Mouse (Mus musculus): ENCODE results near the gene Fgl2. TPM values are rescaled to one million over a fixed set of nuclear protein-coding genes. Genes with fewer than 3 reads are reported as not detected.
A peak's percentile ranks its signal among the peaks of the same experiment; 100 is the strongest.
"Not testable (repeated sequence)": the region's sequence is repeated elsewhere in the genome, so short reads cannot be mapped to it uniquely, and the experiment has no call there.

The Fgl2 gene
- polyA plus RNA-seq (2015; fragmentation: Nextera tagmentation; extraction: Ambion mirVana): 30.4 and 35.5 TPM in 2 replicates

DNA sequence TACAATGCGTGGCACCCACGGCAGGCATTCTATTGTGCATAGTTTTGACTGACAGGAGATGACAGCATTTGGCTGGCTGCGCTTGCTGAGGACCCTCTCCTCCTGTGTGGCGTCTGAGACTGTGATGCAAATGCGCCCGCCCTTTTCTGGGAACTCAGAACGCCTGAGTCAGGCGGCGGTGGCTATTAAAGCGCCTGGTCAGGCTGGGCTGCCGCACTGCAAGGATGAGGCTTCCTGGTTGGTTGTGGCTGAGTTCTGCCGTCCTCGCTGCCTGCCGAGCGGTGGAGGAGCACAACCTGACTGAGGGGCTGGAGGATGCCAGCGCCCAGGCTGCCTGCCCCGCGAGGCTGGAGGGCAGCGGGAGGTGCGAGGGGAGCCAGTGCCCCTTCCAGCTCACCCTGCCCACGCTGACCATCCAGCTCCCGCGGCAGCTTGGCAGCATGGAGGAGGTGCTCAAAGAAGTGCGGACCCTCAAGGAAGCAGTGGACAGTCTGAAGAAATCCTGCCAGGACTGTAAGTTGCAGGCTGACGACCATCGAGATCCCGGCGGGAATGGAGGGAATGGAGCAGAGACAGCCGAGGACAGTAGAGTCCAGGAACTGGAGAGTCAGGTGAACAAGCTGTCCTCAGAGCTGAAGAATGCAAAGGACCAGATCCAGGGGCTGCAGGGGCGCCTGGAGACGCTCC lies at the start of gene Fgl2:
Fgl2 (plus strand) TSS at position 150 of the 687 bp plus-strand sequence.
- Histone ChIP-seq H3K4me2 (peak within 1 kb of the TSS; percentile 93), H3K9ac (peak within 1 kb of the TSS; percentile 78), H3K27me3 (no peaks in the 10 kb centered on the region), H3K27ac (peak within 1 kb of the TSS; percentile 84), H3K4me3 (peak within 1 kb of the TSS; percentile 67), H3K9me3 (replicated peaks) (no peaks in the 10 kb centered on the region), H3K36me3 (no peaks in the 10 kb centered on the region), H3K4me1 (replicated peaks) (peaks cover 13% of the 10 kb centered on the region)
- ATAC-seq (replicated peaks; ENCODE audit: insufficient number of reproducible peaks, insufficient read depth, low FRiP score, low read depth): peak; percentile 85
- WGBS: 4% methylated on average over 31 of the region's 31 CpGs

DNA sequence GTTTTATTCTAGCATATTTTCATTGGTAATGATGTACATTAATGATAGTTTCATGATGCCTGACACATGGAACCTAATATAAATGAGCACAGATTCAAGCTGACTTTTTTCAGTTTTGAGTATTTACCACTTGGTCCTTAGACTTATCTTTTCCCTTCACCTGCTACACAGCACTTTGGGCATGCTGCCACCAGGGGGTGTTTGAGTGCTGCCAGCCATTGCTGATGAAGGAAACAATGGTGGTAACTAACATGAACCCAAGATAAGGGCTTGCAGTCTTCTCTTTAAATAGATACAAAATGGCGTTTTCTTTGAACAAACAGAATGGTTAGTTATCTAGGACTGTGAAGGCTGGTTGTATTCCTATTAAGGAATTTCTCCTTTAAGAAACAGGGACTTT lies 45.9 kb upstream of the Fgl2 start:
- ATAC-seq (replicated peaks; ENCODE audit: insufficient number of reproducible peaks, insufficient read depth, low FRiP score, low read depth): no peak
- WGBS: 11% methylated on average over 1 of the region's 1 CpGs
- Histone ChIP-seq H3K36me3 (no peaks in the 10 kb centered on the region), H3K27me3 (no peaks in the 10 kb centered on the region), H3K4me3 (no peak overlapping the region), H3K4me1 (replicated peaks) (peaks cover 34% of the 10 kb centered on the region), H3K9ac (no peak overlapping the region), H3K4me2 (no peak overlapping the region), H3K9me3 (replicated peaks) (no peaks in the 10 kb centered on the region), H3K27ac (no peak overlapping the region)

DNA sequence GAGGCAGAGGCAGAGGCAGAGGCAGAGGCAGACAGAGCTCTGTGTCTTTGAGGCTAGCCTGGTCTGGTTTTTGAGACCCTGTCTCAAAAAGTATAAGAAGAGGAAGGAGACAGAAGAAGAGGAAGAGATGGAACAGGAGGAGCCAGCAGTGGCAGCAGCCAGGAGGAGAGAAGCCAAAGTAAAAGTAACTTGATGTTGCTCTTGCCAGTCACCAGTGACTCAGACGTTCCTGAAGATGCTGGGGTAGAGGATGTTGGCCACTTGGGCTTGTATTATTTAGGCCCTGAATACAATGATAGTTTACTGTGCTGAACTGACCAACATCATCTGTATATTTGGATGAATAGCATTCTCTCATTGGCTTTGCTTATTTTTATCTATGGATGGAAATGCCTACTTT lies 43.9 kb upstream of the Fgl2 start:
- Histone ChIP-seq H3K36me3 (no peaks in the 10 kb centered on the region), H3K4me2 (0 out of 2 replicates have a peak overlapping the region, but pooled peaks have one; percentile 40), H3K4me3 (no peak overlapping the region), H3K27me3 (no peaks in the 10 kb centered on the region), H3K27ac (peak overlapping the region; percentile 98), H3K9me3 (replicated peaks) (no peaks in the 10 kb centered on the region), H3K9ac (no peak overlapping the region), H3K4me1 (replicated peaks) (peaks cover 43% of the 10 kb centered on the region)
- no peak for ATAC-seq (replicated peaks; ENCODE audit: insufficient number of reproducible peaks, insufficient read depth, low FRiP score, low read depth)
- 43% methylated on average over 1 of the region's 1 CpGs for WGBS

DNA sequence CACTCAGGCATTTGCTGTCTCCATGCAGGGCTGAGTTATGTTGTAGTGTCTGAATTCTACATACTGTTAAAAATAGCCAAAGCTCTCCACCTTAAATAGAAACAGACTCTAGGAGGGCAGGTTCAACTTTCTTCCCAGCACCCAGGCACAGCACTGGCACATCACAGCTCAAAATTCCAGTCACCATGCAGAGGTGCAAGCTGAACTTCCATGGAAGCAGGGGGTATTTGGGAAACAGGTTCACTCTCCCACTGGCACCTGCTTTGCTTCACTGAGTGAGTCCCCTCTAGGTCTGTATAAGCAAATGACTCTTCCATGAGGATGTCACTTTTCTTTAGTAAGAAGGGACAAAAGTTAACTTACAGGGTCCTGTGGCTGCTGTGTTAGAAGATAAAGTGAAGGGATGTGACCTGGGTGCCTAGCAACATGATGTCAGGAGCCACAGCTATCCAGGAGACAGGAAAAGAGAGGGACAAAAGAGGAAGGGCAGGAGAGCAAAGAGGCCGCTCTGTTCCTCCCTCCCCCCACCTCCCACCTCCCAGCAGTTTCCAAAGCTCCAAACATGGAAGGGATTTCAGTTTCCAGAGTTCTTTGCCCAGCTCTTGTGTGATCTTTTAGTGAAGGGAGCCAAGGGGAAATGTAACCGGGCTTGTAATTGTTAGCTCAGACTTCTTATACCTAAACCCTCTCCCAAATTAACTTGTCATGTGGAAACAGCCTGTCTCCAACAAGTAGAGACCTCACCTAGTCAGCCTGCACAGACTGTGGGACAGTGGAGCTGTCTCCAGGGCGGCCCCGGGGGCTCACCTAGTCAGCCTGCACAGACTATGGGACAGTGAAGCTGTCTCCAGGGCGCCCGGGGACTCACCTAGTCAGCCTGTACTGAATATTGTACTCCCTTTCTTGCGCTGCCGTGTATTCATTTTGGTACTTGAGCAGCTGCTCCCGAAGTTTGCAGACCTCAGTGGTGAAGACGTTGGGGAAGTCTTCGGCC lies 42.5 kb upstream of the Fgl2 start:
- Histone ChIP-seq H3K27me3 (no peaks in the 10 kb centered on the region), H3K4me3 (no peak overlapping the region)

DNA sequence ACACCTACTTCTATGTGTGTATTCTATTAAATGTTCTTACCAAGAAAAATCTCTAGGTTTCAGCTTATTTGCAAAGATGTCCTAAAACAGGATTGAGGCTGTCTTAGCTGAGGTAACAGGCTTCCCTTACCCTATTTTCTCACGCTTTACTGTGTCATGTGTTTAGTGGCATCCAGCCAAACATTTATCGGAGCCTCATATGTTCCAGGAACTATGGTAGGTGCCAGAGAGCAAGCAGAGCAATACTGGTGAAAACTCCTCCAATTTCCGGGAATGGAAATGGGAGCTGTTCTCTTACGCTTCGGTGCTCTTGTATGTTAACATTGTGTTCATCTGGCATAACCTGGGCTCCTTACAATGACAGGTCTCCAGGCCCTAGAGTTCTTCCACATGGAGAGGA lies 40.8 kb upstream of the Fgl2 start:
- H3K9me3 ChIP-seq (replicated peaks): no peaks in the 10 kb centered on the region
- no peak overlapping the region for H3K4me2 ChIP-seq
- no peak; the same call in 1 of the 2 replicates for ATAC-seq (replicated peaks; ENCODE audit: insufficient number of reproducible peaks, insufficient read depth, low FRiP score, low read depth)
- 0 out of 2 replicates have a peak overlapping the region, but pooled peaks have one; percentile 5 for H3K9ac ChIP-seq
- WGBS: 27% methylated on average over 5 of the region's 5 CpGs
- H3K4me3 ChIP-seq: no peak overlapping the region
- H3K27me3 ChIP-seq: no peaks in the 10 kb centered on the region
- peak overlapping the region; percentile 98 for H3K27ac ChIP-seq
- peaks cover 33% of the 10 kb centered on the region for H3K4me1 ChIP-seq (replicated peaks)
- H3K36me3 ChIP-seq: no peaks in the 10 kb centered on the region

More for the DNA sequence above, 42.5 kb upstream of the Fgl2 start:
- WGBS: 29% methylated on average over 11 of the region's 11 CpGs
- peak overlapping the region; percentile 98 for H3K27ac ChIP-seq
- H3K4me1 ChIP-seq (replicated peaks): peaks cover 43% of the 10 kb centered on the region
- H3K4me2 ChIP-seq: peak overlapping the region; percentile 40
- H3K9me3 ChIP-seq (replicated peaks): no peaks in the 10 kb centered on the region
- no peaks in the 10 kb centered on the region for H3K36me3 ChIP-seq
- ATAC-seq (replicated peaks; ENCODE audit: insufficient number of reproducible peaks, insufficient read depth, low FRiP score, low read depth): peak; percentile 80
- H3K9ac ChIP-seq: peak overlapping the region; percentile 38

DNA sequence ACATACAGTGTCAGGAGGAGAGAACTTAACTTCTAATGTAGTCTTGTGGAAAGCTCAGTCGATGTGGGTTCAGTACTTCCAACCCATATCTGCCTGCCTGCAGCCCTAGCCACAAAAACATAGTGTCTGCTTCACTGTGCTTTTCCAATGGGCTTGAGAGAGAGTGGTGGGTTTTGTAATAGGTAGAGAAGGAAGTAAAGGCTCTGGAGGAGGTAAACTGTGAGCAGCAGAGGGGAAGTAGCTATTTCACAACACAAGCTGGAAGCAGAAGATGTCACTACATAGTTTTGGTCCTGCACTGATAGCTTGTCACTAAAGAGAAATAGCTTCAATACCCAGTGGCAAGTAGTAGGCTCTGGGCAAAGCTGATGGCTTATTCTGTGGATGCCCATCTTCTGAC lies 40.3 kb upstream of the Fgl2 start:
- peak overlapping the region; percentile 98 for H3K27ac ChIP-seq
- H3K9me3 ChIP-seq (replicated peaks): no peaks in the 10 kb centered on the region
- H3K9ac ChIP-seq: no peak overlapping the region
- no peak overlapping the region for H3K4me3 ChIP-seq
- no peak overlapping the region for H3K4me2 ChIP-seq
- H3K27me3 ChIP-seq: no peaks in the 10 kb centered on the region
- WGBS: 70% methylated on average over 1 of the region's 1 CpGs
- H3K36me3 ChIP-seq: no peaks in the 10 kb centered on the region
- no peak for ATAC-seq (replicated peaks; ENCODE audit: insufficient number of reproducible peaks, insufficient read depth, low FRiP score, low read depth)
- H3K4me1 ChIP-seq (replicated peaks): peaks cover 33% of the 10 kb centered on the region

DNA sequence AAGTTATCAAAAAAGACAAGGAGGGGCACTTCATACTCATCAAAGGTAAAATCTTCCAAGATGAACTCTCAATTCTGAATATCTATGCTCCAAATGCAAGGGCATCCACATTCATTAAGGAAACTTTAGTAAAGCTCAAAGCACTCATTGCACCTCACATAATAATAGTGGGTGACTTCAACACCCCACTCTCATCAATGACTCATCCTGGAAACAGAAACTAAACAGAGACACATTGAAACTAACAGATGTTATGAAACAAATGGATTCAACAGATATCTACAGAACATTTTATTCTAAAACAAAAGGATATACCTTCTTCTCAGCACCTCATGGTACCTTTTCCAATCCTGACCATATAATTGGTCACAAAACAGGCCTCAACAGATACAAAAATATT lies 30.2 kb upstream of the Fgl2 start:
- not testable (repeated sequence) for ATAC-seq (replicated peaks; ENCODE audit: insufficient number of reproducible peaks, insufficient read depth, low FRiP score, low read depth)

DNA sequence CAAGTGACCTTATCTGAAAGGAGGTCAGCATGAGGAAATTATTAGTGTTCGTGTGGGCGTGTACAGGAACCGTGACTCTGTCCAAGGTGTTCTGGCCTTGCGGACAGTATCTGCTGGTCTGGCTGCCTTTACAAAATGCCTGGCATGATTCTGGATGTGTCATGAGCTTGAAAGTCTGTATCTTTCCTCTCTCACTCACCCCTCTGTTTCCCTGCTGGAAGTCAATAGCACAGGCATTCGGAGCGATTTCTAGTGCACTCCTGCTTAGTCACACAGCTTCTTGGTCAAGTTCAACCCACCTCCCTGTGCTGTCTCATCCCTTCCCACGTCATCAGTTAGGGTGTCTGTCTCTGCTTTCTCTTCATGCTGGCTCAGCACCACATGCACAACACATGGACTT lies 24.1 kb upstream of the Fgl2 start:
- ATAC-seq (replicated peaks; ENCODE audit: insufficient number of reproducible peaks, insufficient read depth, low FRiP score, low read depth): no peak
- no peaks in the 10 kb centered on the region for H3K36me3 ChIP-seq
- H3K27ac ChIP-seq: no peak overlapping the region
- no peak overlapping the region for H3K9ac ChIP-seq
- 58% methylated on average over 7 of the region's 7 CpGs for WGBS
- H3K27me3 ChIP-seq: no peaks in the 10 kb centered on the region
- H3K4me3 ChIP-seq: no peak overlapping the region
- H3K4me2 ChIP-seq: no peak overlapping the region
- 0 out of 2 replicates have a peak, but pooled peaks cover 3% of the 10 kb centered on the region for H3K4me1 ChIP-seq (replicated peaks)
- no peaks in the 10 kb centered on the region for H3K9me3 ChIP-seq (replicated peaks)

More for the DNA sequence above, 30.2 kb upstream of the Fgl2 start:
- not testable (repeated sequence) for H3K4me1 ChIP-seq (replicated peaks); H3K27me3 ChIP-seq; H3K36me3 ChIP-seq; H3K4me3 ChIP-seq; H3K9me3 ChIP-seq (replicated peaks); H3K27ac ChIP-seq; H3K4me2 ChIP-seq; H3K9ac ChIP-seq

DNA sequence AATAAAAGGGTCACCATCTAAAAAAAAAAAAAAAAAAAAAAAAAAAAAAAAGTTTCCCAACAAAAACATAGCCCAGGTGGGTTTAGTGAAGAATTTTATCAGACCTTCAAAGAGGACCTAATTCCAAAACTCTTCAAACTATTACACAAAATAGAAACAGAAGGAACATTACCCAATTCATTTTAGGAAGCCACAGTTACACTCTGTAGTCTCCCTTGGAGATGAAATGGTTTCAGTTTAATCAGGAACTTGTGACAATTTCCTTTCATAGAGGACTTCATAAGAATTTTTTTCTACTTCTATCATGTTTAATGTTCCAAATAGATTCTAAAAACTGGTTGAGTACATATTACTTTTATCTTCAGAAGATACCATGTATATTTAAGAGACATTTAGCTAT lies 20.8 kb upstream of the Fgl2 start:
- no peak overlapping the region for H3K4me2 ChIP-seq
- H3K4me3 ChIP-seq: no peak overlapping the region
- no peak overlapping the region for H3K27ac ChIP-seq
- H3K36me3 ChIP-seq: no peaks in the 10 kb centered on the region
- no peaks in the 10 kb centered on the region for H3K9me3 ChIP-seq (replicated peaks)
- H3K9ac ChIP-seq: no peak overlapping the region
- peaks cover 9% of the 10 kb centered on the region for H3K4me1 ChIP-seq (replicated peaks)
- ATAC-seq (replicated peaks; ENCODE audit: insufficient number of reproducible peaks, insufficient read depth, low FRiP score, low read depth): no peak
- H3K27me3 ChIP-seq: no peaks in the 10 kb centered on the region

DNA sequence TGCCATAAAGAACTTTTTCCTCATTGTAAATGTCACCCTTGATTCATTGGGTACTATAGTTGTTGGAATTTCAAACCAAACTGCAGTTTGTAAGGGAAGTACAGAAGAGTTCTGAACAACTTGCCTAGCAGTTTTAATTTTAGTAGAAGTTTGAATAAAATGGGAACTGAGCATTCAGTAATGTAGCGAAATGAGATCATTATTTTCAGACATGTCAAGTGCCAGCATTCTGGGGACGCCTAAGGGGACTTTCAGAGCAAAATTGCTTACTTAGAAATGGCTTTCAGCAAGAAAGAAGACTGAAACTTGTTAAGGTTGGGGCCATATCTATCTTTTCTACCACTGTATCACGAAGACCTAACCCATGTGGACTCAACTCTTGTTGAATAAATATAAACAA lies 13.8 kb upstream of the Fgl2 start:
- 79% methylated on average over 3 of the region's 3 CpGs for WGBS
- H3K4me1 ChIP-seq (replicated peaks): peaks cover 6% of the 10 kb centered on the region
- H3K36me3 ChIP-seq: no peaks in the 10 kb centered on the region
- no peak overlapping the region for H3K4me3 ChIP-seq
- no peak for ATAC-seq (replicated peaks; ENCODE audit: insufficient number of reproducible peaks, insufficient read depth, low FRiP score, low read depth)
- no peak overlapping the region for H3K27ac ChIP-seq
- H3K4me2 ChIP-seq: no peak overlapping the region
- no peaks in the 10 kb centered on the region for H3K27me3 ChIP-seq
- no peaks in the 10 kb centered on the region for H3K9me3 ChIP-seq (replicated peaks)
- no peak overlapping the region for H3K9ac ChIP-seq

DNA sequence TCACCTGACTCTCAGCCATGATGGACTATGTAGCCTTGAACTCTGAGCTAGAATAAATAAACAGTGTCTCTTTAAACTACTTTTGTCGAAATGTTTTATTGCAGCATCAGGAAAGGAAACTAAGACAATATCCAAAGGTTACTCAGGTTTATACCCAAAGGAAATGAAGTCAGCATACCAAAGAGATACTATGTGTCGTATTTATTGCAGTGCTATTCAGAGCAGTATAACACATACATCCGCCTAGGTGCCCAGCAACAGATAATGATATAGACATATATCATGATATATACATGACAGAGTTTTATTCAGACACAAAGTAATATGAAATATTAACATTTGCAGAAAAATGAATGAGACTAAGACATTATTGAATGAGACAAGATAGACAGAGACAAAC lies 9.1 kb upstream of the Fgl2 start:
- no peak overlapping the region for H3K9ac ChIP-seq
- H3K4me3 ChIP-seq: no peak overlapping the region
- H3K27ac ChIP-seq: no peak overlapping the region
- no peak for ATAC-seq (replicated peaks; ENCODE audit: insufficient number of reproducible peaks, insufficient read depth, low FRiP score, low read depth)
- no peak overlapping the region for H3K4me2 ChIP-seq
- 72% methylated on average over 3 of the region's 3 CpGs for WGBS
- H3K4me1 ChIP-seq (replicated peaks): no peaks in the 10 kb centered on the region
- H3K9me3 ChIP-seq (replicated peaks): no peaks in the 10 kb centered on the region
- H3K27me3 ChIP-seq: no peaks in the 10 kb centered on the region
- H3K36me3 ChIP-seq: no peaks in the 10 kb centered on the region

Measured in heart, embryonic 15.5 days (tissue).